Mouse (Mus musculus) E14TG2a.4 (cell line): Measurements from ENCODE around the gene Zfp385b.

Source experiments
- CTCF ChIP-seq: conservative IDR thresholded peaks from 2 replicates; pipeline ENCODE4 v1.5.1; 2014; ENCODE audit warnings: low read length
- NANOG ChIP-seq: IDR thresholded peaks from 2 replicates; pipeline ENCODE4 v1.6.1; 2014; ENCODE audit warnings: borderline replicate concordance, low read length, mixed read lengths
- POU5F1 ChIP-seq: IDR thresholded peaks from 2 replicates; pipeline ENCODE4 v1.6.1; 2014; ENCODE audit warnings: low read length, borderline replicate concordance

GRCm38 (mm10) chr2:77543388-77543787 lies 276.1 kb downstream of the Zfp385b start:
- no peak for TF ChIP-seq CTCF
- no peak for TF ChIP-seq NANOG
- TF ChIP-seq POU5F1, result no peak
